Mouse (Mus musculus) forebrain, embryonic 12.5 days (tissue): ENCODE data around the gene Gm47841. TPM values are rescaled to one million over a fixed set of nuclear protein-coding genes. Genes with fewer than 3 reads are reported as not detected.
A peak's percentile ranks its signal among the peaks of the same experiment; 100 is the strongest.

Experiments
- ATAC-seq: fragments of 200-750 bp; cut with Nextera tagmentation; 2 replicates; pipeline ENCODE4 v1.8.0; 2017; ENCODE audit warnings: moderate TSS enrichment; ENCODE audit not compliant: low FRiP score
- H3K27ac ChIP-seq: fragments of 300-500 bp; sonication (generic); 2 replicates; pipeline ENCODE4 v1.5.1; 2016; ENCODE audit warnings: mild to moderate bottlenecking
- H3K27me3 ChIP-seq: fragments of 300-500 bp; sonication (generic); 2 replicates; pipeline ENCODE4 v1.6.1; 2016; ENCODE audit warnings: mild to moderate bottlenecking
- H3K36me3 ChIP-seq: fragments of 300-500 bp; sonication (generic); replicated peaks from 2 replicates; pipeline ENCODE4 v1.6.1; 2016; ENCODE audit warnings: mild to moderate bottlenecking
- H3K4me1 ChIP-seq: fragments of 300-500 bp; sonication (generic); 2 replicates; pipeline ENCODE4 v1.6.1; 2016
- H3K4me2 ChIP-seq: fragments of 300-500 bp; sonication (generic); 2 replicates; pipeline ENCODE4 v1.6.1; 2016; ENCODE audit warnings: mild to moderate bottlenecking, moderate library complexity
- H3K4me3 ChIP-seq: fragments of 300-500 bp; sonication (generic); replicated peaks from 2 replicates; pipeline ENCODE4 v1.5.1; 2016; ENCODE audit warnings: mild to moderate bottlenecking
- H3K9ac ChIP-seq: fragments of 300-500 bp; sonication (generic); 2 replicates; pipeline ENCODE4 v1.6.1; 2016; ENCODE audit warnings: mild to moderate bottlenecking
- H3K9me3 ChIP-seq: fragments of 300-500 bp; sonication (generic); 2 replicates; pipeline ENCODE4 v1.6.1; 2016
- WGBS: fragments of 180-500 bp; shearing (Covaris S2); methylation state at CpG from one replicate; pipeline ENCODE4 v1.1.7; 2016; 5-methylcytosine and 5-hydroxymethylcytosine counted together
- polyA plus RNA-seq: library from polyadenylated mRNA; unstranded; fragments of >200 nt; fragmentation: Nextera tagmentation; extraction: Ambion mirVana; gene quantifications from 2 replicates; pipeline ENCODE4 v1.2.1, GENCODE M21; 2016

Gene Gm47841
- polyA plus RNA-seq, 1 experiment from 2014 or later = not detected

DNA sequence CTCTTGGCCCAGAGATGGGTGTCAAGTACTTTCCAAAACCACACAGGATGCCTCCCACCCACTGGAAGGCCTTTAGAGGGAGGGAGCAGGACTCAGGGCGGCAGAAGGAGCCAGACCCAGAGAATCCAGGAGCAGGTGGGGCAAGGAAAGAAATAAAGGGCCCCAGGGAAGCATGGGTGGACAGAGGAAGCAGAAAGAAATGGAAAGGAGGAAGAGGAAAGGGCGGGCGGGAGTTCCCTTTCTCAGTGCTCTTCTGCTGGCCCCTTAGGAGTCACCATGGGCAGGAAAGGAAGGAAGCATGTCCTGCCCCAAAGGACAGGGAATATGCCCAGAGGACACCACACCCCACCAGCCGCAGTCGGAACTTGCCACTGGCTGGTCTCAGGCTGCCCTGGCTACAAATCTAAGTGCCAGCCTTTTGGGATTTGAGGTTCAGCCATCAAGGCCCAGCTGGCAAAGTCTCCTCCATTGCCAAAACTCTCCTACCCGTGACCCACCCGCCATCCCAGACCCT lies 33.9 kb upstream of the Gm47841 start:
- 80% methylated on average over 7 of the region's 7 CpGs for WGBS

DNA sequence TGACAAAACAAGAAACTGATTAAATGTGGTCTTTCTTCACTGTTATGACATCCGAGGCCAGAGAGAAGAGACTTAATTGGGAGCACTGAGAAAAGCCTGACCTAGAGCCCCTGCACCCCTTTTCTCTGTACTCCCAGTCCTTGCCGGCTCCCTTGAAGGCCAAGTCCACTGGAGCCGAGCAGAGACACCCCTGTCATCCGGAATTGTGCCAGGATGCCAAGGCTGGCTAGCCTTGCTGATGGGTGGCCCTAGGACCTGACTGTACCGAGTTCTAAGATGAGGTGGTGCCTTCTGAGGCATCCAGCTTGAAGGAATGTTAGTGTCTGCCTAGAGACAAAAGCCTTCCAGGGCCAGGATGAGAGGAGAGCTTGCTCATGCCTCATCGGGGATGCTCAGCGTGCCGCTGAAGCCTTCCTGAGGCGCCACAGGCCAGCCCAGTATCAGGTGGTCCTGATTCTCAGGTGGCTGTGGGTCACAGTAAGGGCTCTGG lies 32.9 kb upstream of the Gm47841 start:
- H3K4me1 ChIP-seq = peaks cover 58% of the 10 kb centered on the region
- H3K9ac ChIP-seq = no peak overlapping the region
- H3K9me3 ChIP-seq = no peaks in the 10 kb centered on the region
- H3K27me3 ChIP-seq = peaks cover 25% of the 10 kb centered on the region
- H3K27ac ChIP-seq = no peak overlapping the region
- no peak overlapping the region for H3K4me2 ChIP-seq
- WGBS = 70% methylated on average over 9 of the region's 9 CpGs
- no peaks in the 10 kb centered on the region for H3K36me3 ChIP-seq
- ATAC-seq = no peak
- H3K4me3 ChIP-seq = no peak overlapping the region

More for the DNA sequence above, 33.9 kb upstream of the Gm47841 start:
- H3K27me3 ChIP-seq = peaks cover 25% of the 10 kb centered on the region
- H3K36me3 ChIP-seq = no peaks in the 10 kb centered on the region
- H3K4me2 ChIP-seq = no peak overlapping the region
- H3K4me3 ChIP-seq = no peak overlapping the region
- peaks cover 48% of the 10 kb centered on the region for H3K4me1 ChIP-seq
- no peaks in the 10 kb centered on the region for H3K9me3 ChIP-seq
- H3K9ac ChIP-seq = no peak overlapping the region
- ATAC-seq = no peak
- H3K27ac ChIP-seq = no peak overlapping the region

DNA sequence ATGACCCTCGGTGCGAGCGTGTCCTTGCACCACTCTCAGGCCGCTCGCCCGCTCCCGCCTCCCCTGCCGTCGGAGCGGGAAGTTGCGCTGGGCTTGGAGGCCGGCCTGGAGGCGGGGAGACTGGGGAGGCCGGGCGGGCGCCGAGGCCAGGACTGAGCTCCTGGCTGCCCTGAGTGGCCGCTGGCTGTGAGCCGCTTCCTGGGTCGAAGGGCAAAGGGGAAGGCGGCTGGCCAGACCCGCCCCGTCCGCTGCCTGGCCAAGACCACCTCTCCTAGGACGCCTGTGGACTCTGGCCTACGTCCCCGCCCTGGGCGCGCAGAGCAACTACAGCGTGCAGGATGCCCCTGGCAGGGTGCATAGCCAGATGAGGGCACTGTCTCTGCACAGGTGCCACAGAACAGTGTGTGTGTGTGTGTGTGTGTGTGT lies 31.5 kb upstream of the Gm47841 start:
- under 1% methylated on average over 28 of the region's 30 CpGs for WGBS
- Histone ChIP-seq H3K4me2 (peak overlapping the region; percentile 94), H3K9me3 (no peaks in the 10 kb centered on the region), H3K36me3 (no peaks in the 10 kb centered on the region), H3K4me1 (peaks cover 63% of the 10 kb centered on the region), H3K27me3 (peaks cover 25% of the 10 kb centered on the region), H3K9ac (peak overlapping the region; percentile 86), H3K27ac (peak overlapping the region; percentile 85), H3K4me3 (peak overlapping the region; percentile 88)
- ATAC-seq = peak; percentile 58

DNA sequence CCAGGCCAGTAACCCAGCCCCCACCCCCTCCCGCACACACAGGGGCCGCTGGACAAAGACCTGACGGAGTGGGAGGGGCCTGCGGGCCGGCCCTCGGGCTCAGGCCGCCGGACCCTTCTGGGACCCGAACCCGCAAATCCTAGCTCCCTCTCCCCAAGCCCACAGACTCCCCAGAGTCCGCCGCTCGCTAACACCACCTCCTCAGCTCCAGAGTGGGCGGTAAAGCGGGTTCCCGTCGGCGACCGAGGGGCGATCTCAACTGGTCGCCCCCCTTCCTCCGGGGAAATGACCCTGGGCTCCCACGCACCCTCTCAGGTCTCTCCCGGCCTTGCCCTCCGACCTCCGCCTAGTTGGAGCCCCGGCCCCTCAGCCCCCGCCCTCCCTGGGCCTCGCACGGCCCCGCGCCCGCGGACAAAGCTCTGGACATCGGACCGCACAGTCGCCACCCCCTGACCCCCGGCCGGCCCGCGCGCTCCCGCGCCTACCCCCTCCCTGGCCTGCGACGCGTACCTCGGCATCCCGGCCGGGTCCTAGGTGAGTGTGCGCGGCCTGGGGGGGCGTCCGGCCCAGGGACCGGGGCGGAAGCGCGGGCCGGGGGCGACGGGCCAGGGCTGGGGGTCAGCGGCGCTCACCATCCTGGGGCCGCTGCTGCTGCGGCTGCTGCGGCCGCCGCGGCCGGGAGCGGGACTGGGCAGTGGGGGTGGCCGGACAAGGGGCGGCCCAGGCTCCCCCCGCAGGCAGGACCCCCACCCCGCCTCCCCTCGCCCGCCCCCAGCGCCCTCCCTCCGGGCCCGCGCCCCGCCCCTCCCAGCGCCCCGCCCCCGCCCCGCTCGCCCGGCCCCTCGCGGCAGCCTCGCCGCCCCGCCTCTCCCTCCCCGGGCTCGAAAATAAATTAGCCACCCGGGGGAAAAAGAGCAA lies 30.9 kb upstream of the Gm47841 start, which contains the start of gene Fignl2:
TSS of gene Fignl2 (minus strand) at position 755 of the 918 bp plus-strand sequence.
- Histone ChIP-seq H3K4me3 (peak within 1 kb of the TSS; percentile 88), H3K9me3 (no peaks in the 10 kb centered on the region), H3K36me3 (no peaks in the 10 kb centered on the region), H3K27me3 (peaks cover 25% of the 10 kb centered on the region), H3K4me2 (peak within 1 kb of the TSS; percentile 94), H3K27ac (peak within 1 kb of the TSS; percentile 85), H3K4me1 (peaks cover 63% of the 10 kb centered on the region), H3K9ac (peak within 1 kb of the TSS; percentile 86)
- WGBS = under 1% methylated on average over 75 of the region's 96 CpGs
- ATAC-seq = peak; percentile 40

DNA sequence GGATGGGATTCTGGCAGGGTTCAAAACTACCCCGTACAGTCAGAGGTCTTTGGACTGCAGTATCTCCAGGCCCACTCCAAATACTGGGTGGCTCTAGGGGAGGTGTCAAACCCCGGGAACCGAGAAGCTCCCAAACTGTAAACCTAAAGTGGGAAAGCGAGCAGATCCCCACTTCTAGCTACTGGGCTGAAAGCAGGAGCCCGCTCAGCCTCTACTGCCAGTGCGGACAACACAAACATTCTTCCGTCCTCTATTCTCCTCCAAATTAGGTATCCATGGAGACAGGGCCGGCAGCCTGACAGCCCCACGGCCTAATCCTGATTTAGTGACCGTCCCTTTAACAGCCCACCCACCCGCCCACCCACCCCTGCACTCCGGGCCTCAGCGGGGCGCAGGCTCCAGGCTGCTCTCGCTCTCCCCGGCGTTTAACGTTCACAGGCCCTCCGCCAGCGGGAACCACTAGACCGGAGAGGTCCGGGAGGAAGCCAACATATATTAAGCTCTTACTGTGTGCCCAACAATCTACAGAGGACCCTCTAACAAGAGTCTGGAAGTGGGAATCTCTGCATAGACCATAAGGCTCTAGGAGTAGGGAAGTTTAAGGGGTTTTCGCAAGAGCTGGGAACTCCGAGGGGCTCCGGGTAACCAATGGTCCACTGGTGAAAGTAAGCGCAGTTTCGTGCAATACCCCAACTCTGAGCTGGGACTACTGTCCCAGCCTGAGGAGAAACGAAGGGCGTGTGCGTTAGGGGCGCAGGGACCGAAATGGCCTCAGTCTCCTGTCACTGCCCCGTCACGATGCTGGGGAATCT lies 30.0 kb upstream of the Gm47841 start:
- peak; percentile 27 for ATAC-seq
- Histone ChIP-seq H3K4me1 (peaks cover 67% of the 10 kb centered on the region), H3K9me3 (no peaks in the 10 kb centered on the region)

DNA sequence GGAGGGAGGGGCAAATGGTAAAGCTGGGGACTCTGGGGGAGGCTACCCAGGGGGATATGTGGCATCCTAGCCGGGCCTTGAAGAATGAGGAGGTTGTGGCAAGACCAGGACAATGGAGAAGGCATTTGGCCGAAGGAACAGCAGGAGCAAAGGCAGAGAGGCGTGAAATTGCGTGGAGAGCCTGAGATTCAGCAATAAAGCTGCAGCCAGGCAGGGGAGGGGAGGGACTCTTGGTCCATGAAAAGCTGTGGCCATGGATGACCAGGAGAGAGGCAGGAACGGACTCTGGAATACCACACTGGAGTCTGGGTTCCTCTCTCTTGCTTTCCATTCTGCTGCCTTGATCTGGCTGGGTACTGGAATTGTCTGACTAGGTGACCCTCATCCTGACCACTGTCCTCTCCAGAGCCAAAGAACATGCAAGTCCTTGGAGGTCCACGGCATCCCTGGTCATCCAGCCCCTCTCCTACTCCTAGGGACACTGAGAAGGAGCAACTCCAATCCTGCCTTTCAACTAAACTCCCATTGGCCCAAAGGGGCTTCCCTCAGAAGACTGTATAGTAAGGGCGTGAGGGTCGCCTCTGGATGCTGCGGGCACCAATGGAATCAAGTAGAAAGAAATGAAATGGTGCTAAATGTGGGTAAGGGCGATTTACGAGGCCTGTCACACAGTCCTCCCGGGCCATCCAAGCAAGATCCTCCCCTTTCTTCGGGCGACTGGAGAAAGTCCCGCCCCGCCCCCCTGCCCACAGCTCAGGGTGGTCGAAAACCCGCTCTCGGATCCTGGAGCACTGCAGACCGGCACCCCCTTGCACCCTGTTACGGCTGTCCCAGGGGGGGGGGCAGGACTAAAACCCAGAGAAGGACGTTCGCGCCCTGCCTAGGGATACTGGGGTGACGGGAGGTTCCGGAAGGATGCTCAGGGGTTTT lies 29.1 kb upstream of the Gm47841 start:
- peak; percentile 43; the same call in 1 of the 2 replicates for ATAC-seq
- Histone ChIP-seq H3K27ac (peak overlapping the region; percentile 85), H3K36me3 (no peaks in the 10 kb centered on the region), H3K4me2 (peak overlapping the region; percentile 94), H3K9me3 (no peaks in the 10 kb centered on the region), H3K9ac (peak overlapping the region; percentile 86), H3K4me1 (peaks cover 67% of the 10 kb centered on the region), H3K4me3 (peak overlapping the region; percentile 88), H3K27me3 (peaks cover 23% of the 10 kb centered on the region)
- WGBS = under 1% methylated on average over 26 of the region's 26 CpGs

More for the DNA sequence above, 30.0 kb upstream of the Gm47841 start:
- Histone ChIP-seq H3K27ac (peak overlapping the region; percentile 85), H3K4me3 (peak overlapping the region; percentile 88), H3K36me3 (no peaks in the 10 kb centered on the region), H3K4me2 (peak overlapping the region; percentile 94), H3K27me3 (peaks cover 25% of the 10 kb centered on the region), H3K9ac (peak overlapping the region; percentile 86)
- WGBS = 0% methylated on average over 34 of the region's 34 CpGs

DNA sequence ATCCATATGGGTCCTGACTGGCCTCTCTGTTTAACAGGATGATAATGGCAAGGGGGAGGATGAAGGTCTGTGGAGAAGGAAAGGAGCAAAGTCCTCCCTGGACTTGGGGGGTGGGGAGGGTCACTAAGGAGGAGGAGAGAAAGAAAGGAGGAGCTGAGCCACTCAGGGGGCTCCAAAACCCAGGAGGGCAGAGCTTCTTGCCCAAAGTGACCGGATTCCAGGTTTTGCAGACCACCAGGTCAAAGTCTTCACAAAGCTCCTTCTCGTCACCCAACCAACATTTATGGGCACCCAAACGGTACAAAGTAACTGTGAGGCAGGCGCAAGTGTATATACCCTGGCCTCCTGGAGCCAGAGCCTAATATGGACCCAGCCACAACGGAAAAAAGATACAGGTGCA lies 28.5 kb upstream of the Gm47841 start:
- Histone ChIP-seq H3K4me2 (peak overlapping the region; percentile 94), H3K4me3 (no peak overlapping the region), H3K4me1 (peaks cover 69% of the 10 kb centered on the region), H3K27me3 (peaks cover 18% of the 10 kb centered on the region), H3K9me3 (no peaks in the 10 kb centered on the region), H3K27ac (no peak overlapping the region), H3K9ac (0 out of 2 replicates have a peak overlapping the region, but pooled peaks have one; percentile 13), H3K36me3 (no peaks in the 10 kb centered on the region)
- ATAC-seq = no peak
- WGBS = 13% methylated on average over 5 of the region's 5 CpGs

DNA sequence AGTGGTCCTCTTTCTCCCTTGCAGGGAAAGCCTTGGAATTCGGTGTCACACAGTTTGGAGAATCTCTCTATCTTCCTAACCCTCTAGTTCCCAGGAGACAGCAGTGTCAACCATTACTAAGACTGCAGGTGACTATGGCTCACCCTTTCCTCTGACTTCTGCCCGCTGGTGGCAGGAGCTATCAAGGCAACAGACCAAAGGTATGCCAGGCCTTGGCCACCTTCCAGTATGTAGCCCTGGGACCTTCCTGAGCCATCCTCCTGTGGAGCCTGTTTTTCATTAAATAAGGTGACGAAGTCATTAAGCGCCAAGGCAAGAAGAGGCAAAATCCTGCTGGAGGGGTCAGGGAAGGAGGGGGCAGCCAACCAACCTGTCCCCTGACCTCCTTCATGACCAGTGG lies 28.0 kb upstream of the Gm47841 start:
- Histone ChIP-seq H3K4me1 (peaks cover 70% of the 10 kb centered on the region), H3K4me3 (no peak overlapping the region), H3K9me3 (no peaks in the 10 kb centered on the region), H3K27me3 (peaks cover 14% of the 10 kb centered on the region), H3K4me2 (peak overlapping the region; percentile 94; the same call in 1 of the 2 replicates), H3K27ac (no peak overlapping the region), H3K9ac (no peak overlapping the region), H3K36me3 (no peaks in the 10 kb centered on the region)
- 75% methylated on average over 4 of the region's 4 CpGs for WGBS
- no peak for ATAC-seq

DNA sequence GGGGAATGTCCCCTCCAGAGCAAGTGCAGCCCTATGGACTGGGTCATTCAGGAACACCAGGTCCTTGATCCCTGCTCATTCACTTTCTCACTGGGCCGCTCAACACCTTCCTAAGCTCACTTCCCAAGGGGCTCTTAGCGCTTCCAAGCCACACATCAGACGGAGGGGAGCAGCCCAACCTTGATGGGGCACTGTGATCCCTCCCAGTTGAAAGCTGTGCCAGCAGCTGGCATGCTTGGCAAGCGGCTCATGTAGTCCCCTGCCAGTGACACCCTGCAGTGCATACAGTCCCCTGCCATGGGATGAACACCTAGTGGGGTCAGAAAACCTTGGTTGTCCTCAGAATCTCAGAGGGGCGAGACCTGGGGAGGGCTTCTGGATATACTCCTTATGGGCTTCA lies 26.9 kb upstream of the Gm47841 start:
- Histone ChIP-seq H3K27me3 (peaks cover 4% of the 10 kb centered on the region), H3K27ac (no peak overlapping the region), H3K36me3 (no peaks in the 10 kb centered on the region), H3K4me2 (no peak overlapping the region), H3K9ac (no peak overlapping the region), H3K4me1 (peaks cover 74% of the 10 kb centered on the region), H3K4me3 (no peak overlapping the region), H3K9me3 (no peaks in the 10 kb centered on the region)
- no peak for ATAC-seq
- WGBS = 79% methylated on average over 5 of the region's 5 CpGs

DNA sequence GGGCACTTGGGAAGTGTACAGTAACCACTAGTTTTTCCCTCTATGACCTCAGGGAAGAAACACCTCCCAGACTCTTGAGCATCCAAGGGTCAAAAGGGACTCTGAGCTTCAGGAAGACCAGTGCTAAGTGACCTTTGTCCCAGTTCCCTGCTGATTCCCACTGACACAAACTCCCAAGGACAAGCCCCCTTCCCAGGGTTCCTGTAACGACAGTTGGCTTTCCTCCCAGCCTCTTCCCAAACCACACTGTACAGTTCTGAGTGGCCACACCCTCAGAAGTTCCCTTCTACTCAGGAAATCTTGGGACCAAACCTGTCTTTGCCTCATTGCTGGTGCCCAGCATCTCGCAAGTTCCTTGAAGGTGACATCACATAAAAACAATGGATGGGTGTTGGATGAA lies 25.5 kb upstream of the Gm47841 start:
- peaks cover 75% of the 10 kb centered on the region for H3K4me1 ChIP-seq
- H3K4me3 ChIP-seq = no peak overlapping the region
- no peak overlapping the region for H3K9ac ChIP-seq
- H3K4me2 ChIP-seq = no peak overlapping the region
- ATAC-seq = no peak
- H3K27ac ChIP-seq = no peak overlapping the region
- no peaks in the 10 kb centered on the region for H3K9me3 ChIP-seq
- no peaks in the 10 kb centered on the region for H3K36me3 ChIP-seq
- WGBS = 78% methylated on average over 2 of the region's 2 CpGs
- no peaks in the 10 kb centered on the region for H3K27me3 ChIP-seq

DNA sequence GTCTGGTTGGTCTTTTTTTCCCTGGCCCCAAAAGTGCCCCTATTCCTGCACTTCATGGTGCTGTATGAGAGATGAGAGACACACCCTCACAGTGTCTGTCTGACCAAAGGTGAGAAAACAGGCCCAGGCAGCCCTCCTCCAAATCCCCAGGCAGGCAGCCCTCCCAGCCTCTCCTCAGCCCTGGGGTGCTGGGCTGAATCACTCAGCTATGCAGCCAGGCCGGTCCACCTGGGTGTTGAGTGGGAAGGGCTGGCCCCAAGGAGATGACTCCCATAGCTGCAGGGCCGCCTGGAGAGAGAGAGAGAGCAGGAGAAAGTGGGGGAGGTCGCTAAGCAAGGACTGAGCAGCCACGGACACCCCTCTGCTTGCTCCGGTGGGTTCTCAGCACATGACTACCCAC lies 23.6 kb upstream of the Gm47841 start:
- no peaks in the 10 kb centered on the region for H3K36me3 ChIP-seq
- peaks cover 75% of the 10 kb centered on the region for H3K4me1 ChIP-seq
- H3K27me3 ChIP-seq = no peaks in the 10 kb centered on the region
- 22% methylated on average over 5 of the region's 5 CpGs for WGBS
- ATAC-seq = no peak
- H3K9ac ChIP-seq = no peak overlapping the region
- no peak overlapping the region for H3K4me3 ChIP-seq
- no peak overlapping the region for H3K4me2 ChIP-seq
- H3K27ac ChIP-seq = no peak overlapping the region; the same call in 1 of the 2 replicates
- no peaks in the 10 kb centered on the region for H3K9me3 ChIP-seq
